Mouse (Mus musculus): ENCODE results near the gene Gm47841. TPM values are rescaled to one million over a fixed set of nuclear protein-coding genes. Genes with fewer than 3 reads are reported as not detected.

The Gm47841 gene
- total RNA-seq, 2 experiments from 2014 or later = not detected

GRCm38 (mm10) chr15:101075150-101075549 lies 28.0 kb upstream of the Gm47841 start:
- no peak for ATAC-seq (ENCODE audit: poor library complexity, severe bottlenecking)

- no peak for ATAC-seq (ENCODE audit: poor library complexity, severe bottlenecking)
These were observed 26.9 kb upstream of the Gm47841 start for GRCm38 (mm10) chr15:101074067-101074466.

GRCm38 (mm10) chr15:101072736-101073135 lies 25.5 kb upstream of the Gm47841 start:
- ATAC-seq (ENCODE audit: poor library complexity, severe bottlenecking) = no peak

GRCm38 (mm10) chr15:101070762-101071161 lies 23.6 kb upstream of the Gm47841 start:
- ATAC-seq (ENCODE audit: poor library complexity, severe bottlenecking) = no peak

- ATAC-seq (ENCODE audit: poor library complexity, severe bottlenecking) = no peak
These were observed 22.5 kb upstream of the Gm47841 start for GRCm38 (mm10) chr15:101069641-101070190.

GRCm38 (mm10) chr15:101068671-101069070 lies 21.5 kb upstream of the Gm47841 start:
- no peak for ATAC-seq (ENCODE audit: poor library complexity, severe bottlenecking)

- ATAC-seq (ENCODE audit: poor library complexity, severe bottlenecking) = no peak
These were observed 20.8 kb upstream of the Gm47841 start for GRCm38 (mm10) chr15:101068029-101068428.

- no peak for ATAC-seq (ENCODE audit: poor library complexity, severe bottlenecking)
These were observed 19.9 kb upstream of the Gm47841 start for GRCm38 (mm10) chr15:101066920-101067696.

- ATAC-seq (ENCODE audit: poor library complexity, severe bottlenecking) = no peak
These were observed 19.2 kb upstream of the Gm47841 start for GRCm38 (mm10) chr15:101066364-101066847.

- ATAC-seq (ENCODE audit: poor library complexity, severe bottlenecking) = no peak
These were observed 17.9 kb upstream of the Gm47841 start for GRCm38 (mm10) chr15:101065069-101065468.

- ATAC-seq (ENCODE audit: poor library complexity, severe bottlenecking) = no peak
These were observed 13.2 kb upstream of the Gm47841 start for GRCm38 (mm10) chr15:101060280-101060852.

GRCm38 (mm10) chr15:101059570-101060279 lies 12.5 kb upstream of the Gm47841 start:
- no peak for ATAC-seq (ENCODE audit: poor library complexity, severe bottlenecking)

- ATAC-seq (ENCODE audit: poor library complexity, severe bottlenecking) = peak; percentile 54; the same call in 1 of the 2 replicates
These were observed 9.0 kb upstream of the Gm47841 start for GRCm38 (mm10) chr15:101056225-101056624.

- ATAC-seq (ENCODE audit: poor library complexity, severe bottlenecking) = no peak
These were observed 7.3 kb upstream of the Gm47841 start for GRCm38 (mm10) chr15:101054541-101054940.

GRCm38 (mm10) chr15:101053832-101054459 lies 6.7 kb upstream of the Gm47841 start:
- ATAC-seq (ENCODE audit: poor library complexity, severe bottlenecking) = no peak

GRCm38 (mm10) chr15:101052560-101053501 lies 5.6 kb upstream of the Gm47841 start:
- no peak for ATAC-seq (ENCODE audit: poor library complexity, severe bottlenecking)

- ATAC-seq (ENCODE audit: poor library complexity, severe bottlenecking) = no peak
These were observed 4.7 kb upstream of the Gm47841 start for GRCm38 (mm10) chr15:101051869-101052268.

- no peak for ATAC-seq (ENCODE audit: poor library complexity, severe bottlenecking)
These were observed 1.2 kb upstream of the Gm47841 start for GRCm38 (mm10) chr15:101048338-101048896.

- ATAC-seq (ENCODE audit: poor library complexity, severe bottlenecking) = no peak
These were observed 537 bp downstream of the Gm47841 start for GRCm38 (mm10) chr15:101046527-101047193.
